Mouse (Mus musculus): ENCODE measurements around the gene Gng7. TPM values are rescaled to one million over a fixed set of nuclear protein-coding genes. Genes with fewer than 3 reads are reported as not detected.

The Gng7 gene
- total RNA-seq, 2 experiments from 2014 or later: 5.4 to 6.4 TPM

- DNase-seq: no peak
These were observed 70.5 kb downstream of the Gng7 start for GRCm38 (mm10) chr10:80944231-80944630.

DNA sequence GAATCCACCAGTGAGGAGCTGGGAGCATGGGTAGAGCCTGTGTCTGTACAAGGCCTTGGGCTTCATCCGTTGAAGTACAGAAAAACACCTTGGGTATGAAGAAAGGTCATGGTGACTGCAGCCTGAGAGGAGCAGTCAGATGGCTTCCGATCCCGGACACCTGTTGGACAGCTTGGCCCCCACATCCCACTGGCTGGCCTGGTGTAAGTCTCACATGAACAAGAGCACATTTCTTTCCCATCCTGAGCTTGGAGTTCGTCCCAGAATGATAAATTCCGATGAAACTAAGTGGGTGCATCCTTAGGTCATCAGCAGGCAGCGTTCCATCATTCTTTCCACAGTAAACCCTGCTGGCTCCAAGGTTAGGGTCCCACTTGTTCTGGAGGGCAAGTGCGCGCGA, 71.0 kb downstream of the Gng7 start:
- DNase-seq: no peak

- no peak for DNase-seq
These were observed 71.8 kb downstream of the Gng7 start for GRCm38 (mm10) chr10:80942919-80943318.

DNA sequence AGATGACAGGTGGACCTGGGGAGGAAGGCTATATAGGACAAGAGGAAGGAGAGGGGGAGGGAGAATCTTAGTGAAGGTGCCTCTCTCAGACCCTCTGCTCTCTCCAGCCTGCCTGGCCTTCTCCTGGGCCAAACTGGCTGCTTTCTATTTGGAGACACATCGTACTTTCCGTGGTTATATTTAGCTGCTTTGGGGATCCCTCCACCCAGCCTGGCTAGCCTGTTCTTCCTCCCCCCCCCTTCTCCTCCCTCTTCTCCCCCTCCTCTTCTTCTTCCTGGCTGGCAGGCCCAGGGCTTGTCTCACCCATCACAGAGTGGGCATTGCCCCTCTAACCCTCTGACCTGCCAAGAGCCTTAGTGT, 73.8 kb downstream of the Gng7 start:
- no peak for DNase-seq

GRCm38 (mm10) chr10:80940320-80940987, 74.3 kb downstream of the Gng7 start:
- peak; percentile 81 for DNase-seq

- DNase-seq: peak; percentile 89
These were observed 75.1 kb downstream of the Gng7 start for GRCm38 (mm10) chr10:80939671-80940070.

GRCm38 (mm10) chr10:80938831-80939550, 75.8 kb downstream of the Gng7 start:
- DNase-seq: peak; percentile 30

GRCm38 (mm10) chr10:80937646-80938045, 77.1 kb downstream of the Gng7 start:
- peak; percentile 65 for DNase-seq

DNA sequence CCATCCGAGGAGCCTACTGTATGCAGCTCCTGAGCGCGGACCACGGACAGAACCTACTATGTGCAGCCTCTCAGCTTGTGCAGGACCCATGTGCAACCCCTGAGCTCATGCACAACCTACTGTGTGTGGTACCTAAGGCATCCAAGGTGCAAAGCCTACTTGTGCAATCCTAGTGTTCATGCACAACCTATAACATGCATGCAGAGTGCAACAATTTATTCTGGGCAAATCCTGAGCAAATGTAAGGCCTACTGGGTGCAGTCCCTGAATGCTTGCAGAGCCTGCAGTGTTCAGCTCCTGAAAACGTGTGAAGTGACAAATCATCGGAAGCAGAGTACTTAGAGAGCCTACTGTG, 78.0 kb downstream of the Gng7 start:
- no peak for DNase-seq

GRCm38 (mm10) chr10:80936135-80936809, 78.5 kb downstream of the Gng7 start:
- DNase-seq: peak; percentile 84

- no peak for DNase-seq
These were observed 79.0 kb downstream of the Gng7 start for GRCm38 (mm10) chr10:80935698-80936097.

- DNase-seq: no peak
These were observed 79.5 kb downstream of the Gng7 start for GRCm38 (mm10) chr10:80935241-80935640.

DNA sequence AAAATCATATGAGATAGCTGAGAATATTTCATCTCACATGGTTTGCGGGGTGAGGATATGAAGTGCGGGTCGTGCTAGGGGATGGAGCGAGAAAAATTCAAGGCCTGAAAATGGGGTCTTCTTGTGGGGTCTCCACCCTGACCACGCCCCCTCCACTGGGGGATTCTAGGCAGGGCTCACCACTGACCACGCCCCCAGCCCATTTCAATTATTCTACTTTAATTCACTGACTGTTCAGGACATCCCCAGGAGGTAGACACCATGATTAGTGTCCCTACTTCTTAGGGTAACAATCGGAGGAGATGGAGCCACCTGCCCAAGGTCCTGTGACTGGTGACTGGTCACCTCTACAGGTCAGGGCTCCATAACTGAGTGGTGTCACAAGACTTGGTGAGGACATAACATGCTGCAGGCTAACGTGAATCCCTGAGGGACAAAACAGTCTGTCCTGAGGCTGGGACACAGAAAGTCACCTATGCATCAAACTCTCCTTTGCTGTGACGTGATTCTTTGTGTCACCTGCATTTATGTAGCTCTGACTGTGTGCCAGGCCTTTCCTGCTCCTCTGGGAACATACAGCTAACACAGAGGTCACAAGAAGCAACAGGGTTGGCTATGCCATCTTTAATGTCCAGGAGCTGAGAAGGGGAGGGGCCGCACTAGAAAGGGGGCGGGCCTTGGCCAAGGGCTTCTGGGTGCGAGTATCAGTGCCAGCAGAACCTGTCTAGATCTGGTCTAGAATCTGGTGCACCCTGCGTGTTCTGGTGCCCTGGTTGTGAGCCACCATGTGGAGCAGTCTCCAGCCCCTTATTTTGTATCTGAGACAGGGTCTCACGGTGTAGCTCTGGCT, 80.4 kb downstream of the Gng7 start:
- DNase-seq: no peak

- peak; percentile 55 for DNase-seq
These were observed 81.2 kb downstream of the Gng7 start for GRCm38 (mm10) chr10:80933421-80933979.

- DNase-seq: peak; percentile 19
These were observed 81.9 kb downstream of the Gng7 start for GRCm38 (mm10) chr10:80932700-80933420.

DNA sequence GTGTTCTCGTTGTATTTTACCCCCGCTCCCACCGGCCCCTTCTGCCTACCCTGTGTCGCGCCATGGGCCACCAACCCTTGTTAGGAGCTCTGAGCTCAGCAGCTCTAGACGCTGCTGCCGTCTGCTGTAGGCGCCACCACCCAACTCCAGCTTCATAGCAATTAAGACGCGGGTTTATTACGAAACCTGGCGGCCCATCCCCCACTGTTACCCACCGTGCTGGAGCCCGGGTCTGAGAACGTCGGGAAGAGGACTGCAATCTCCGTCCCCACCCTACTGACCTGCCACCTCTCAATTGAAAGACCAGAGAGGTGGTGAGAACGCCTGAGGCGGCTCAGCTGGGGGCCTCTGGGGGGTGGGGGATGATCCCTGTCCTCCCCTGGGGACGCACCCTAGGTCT, 82.5 kb downstream of the Gng7 start:
- DNase-seq: peak; percentile 45

DNA sequence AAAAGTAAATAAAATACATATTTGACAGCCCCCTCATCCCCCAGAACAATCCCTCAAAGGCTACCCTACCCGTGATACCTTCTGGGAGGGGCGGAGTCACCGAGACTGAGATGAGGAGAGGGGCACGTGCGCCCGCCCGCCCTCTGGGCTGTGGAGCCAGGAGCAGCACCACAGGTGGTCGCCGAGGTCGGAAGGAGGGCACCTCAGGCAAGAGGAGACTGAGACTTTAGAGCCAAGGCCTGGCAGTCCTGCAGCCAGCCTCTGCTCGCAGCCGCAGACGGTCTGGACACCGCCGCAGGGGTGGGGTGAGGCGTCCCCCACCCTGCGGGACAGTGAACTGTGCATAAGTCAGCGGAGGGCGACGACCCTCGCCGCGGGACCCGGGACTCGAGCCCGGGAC, 83.0 kb downstream of the Gng7 start:
- no peak for DNase-seq

GRCm38 (mm10) chr10:80931153-80931671, 83.5 kb downstream of the Gng7 start:
- peak; percentile 64 for DNase-seq

GRCm38 (mm10) chr10:80930361-80931152, 84.2 kb downstream of the Gng7 start:
- peak; percentile 56 for DNase-seq
